Mouse (Mus musculus): ENCODE results near the gene Fam20c. TPM values are rescaled to one million over a fixed set of nuclear protein-coding genes. Genes with fewer than 3 reads are reported as not detected.

Fam20c gene
- 15.5 and 16.8 TPM in 2 replicates for polyA plus RNA-seq (2021; fragmentation: Nextera tagmentation)
- long read RNA-seq, experiment 1, transcript Fam20c-201 (10 exons, 3,582 nt) = major isoform, 115 of 129 reads
- long read RNA-seq, experiment 1, partial matches to known transcripts = 10 of 129 reads
- long read RNA-seq, experiment 1, other reads (novel, unspliced or antisense) = 2 of 129 reads
- long read RNA-seq, experiment 2, transcript Fam20c-201 (10 exons, 3,582 nt) = major isoform, 13 of 18 reads
- long read RNA-seq, experiment 2, partial matches to known transcripts = 4 of 18 reads
- long read RNA-seq, experiment 2, other reads (novel, unspliced or antisense) = 1 of 18 reads

GRCm38 (mm10) chr5:138754303-138755120, at the start of gene Fam20c:
Fam20c (plus strand) TSS chr5:138754514.

GRCm38 (mm10) chr5:138819780-138820179, 65.5 kb downstream of the Fam20c start, which contains the start of gene Gm5294:
Gm5294 (plus strand) TSS chr5:138820080.

Other genes starting within 250 kb of the Fam20c start
- gene 1700123K08Rik, start 189.8 kb upstream of the Fam20c start, polyA plus RNA-seq (2021; fragmentation: Nextera tagmentation) = not detected in 2 replicates
- 22.0 and 28.9 TPM in 2 replicates for gene Zfp68, start 134.8 kb upstream of the Fam20c start, polyA plus RNA-seq (2021; fragmentation: Nextera tagmentation)
- 8.0 and 8.7 TPM in 2 replicates for gene A430033K04Rik, start 131.7 kb upstream of the Fam20c start, polyA plus RNA-seq (2021; fragmentation: Nextera tagmentation)
- gene Gm5294, start 65.6 kb downstream of the Fam20c start, polyA plus RNA-seq (2021; fragmentation: Nextera tagmentation) = not detected in 2 replicates
- gene Pdgfa, start 242.9 kb downstream of the Fam20c start, polyA plus RNA-seq (2021; fragmentation: Nextera tagmentation) = 40.2 and 51.9 TPM in 2 replicates

All from left cerebral cortex, adult 6 months (tissue).